Mouse (Mus musculus) megakaryocyte, embryonic 14.5 days (primary cell): ENCODE results near the gene Il34.

Source experiments
- FLI1 ChIP-seq: IDR thresholded peaks from 2 replicates; pipeline ENCODE4 v1.6.1; 2012; ENCODE audit warnings: low read length, inconsistent platforms, mixed read lengths
- GATA1 ChIP-seq: IDR thresholded peaks from 3 replicates; pipeline ENCODE4 v1.6.1; 2012; ENCODE audit warnings: mixed read lengths, low read length, inconsistent platforms, borderline replicate concordance

GRCm38 (mm10) chr8:110698098-110698497 lies 107.6 kb downstream of the Il34 start:
- TF ChIP-seq GATA1 (no peak), FLI1 (no peak)
